Mouse (Mus musculus) neural tube, embryonic 15.5 days (tissue): ENCODE results near the gene Blmh. TPM values are rescaled to one million over a fixed set of nuclear protein-coding genes. Genes with fewer than 3 reads are reported as not detected.
A peak's percentile ranks its signal among the peaks of the same experiment; 100 is the strongest.

ENCODE experiments used
- ATAC-seq: fragments of 200-750 bp; cut with Nextera tagmentation; 2 replicates; pipeline ENCODE4 v1.8.0; 2017; ENCODE audit warnings: mild to moderate bottlenecking, moderate TSS enrichment, moderate library complexity; ENCODE audit not compliant: low FRiP score
- H3K27ac ChIP-seq: fragments of 300-500 bp; sonication (generic); replicated peaks from 2 replicates; pipeline ENCODE4 v1.5.1; 2015; ENCODE audit warnings: mild to moderate bottlenecking, inconsistent platforms
- H3K27me3 ChIP-seq: fragments of 300-500 bp; sonication (generic); replicated peaks from 2 replicates; pipeline ENCODE4 v1.6.1; 2015; ENCODE audit warnings: inconsistent platforms
- H3K36me3 ChIP-seq: fragments of 300-500 bp; sonication (generic); 2 replicates; pipeline ENCODE4 v1.6.1; 2015; ENCODE audit warnings: inconsistent platforms
- H3K4me1 ChIP-seq: fragments of 300-500 bp; sonication (generic); 2 replicates; pipeline ENCODE4 v1.6.1; 2015; ENCODE audit warnings: inconsistent platforms
- H3K4me2 ChIP-seq: fragments of 300-500 bp; sonication (generic); 2 replicates; pipeline ENCODE4 v1.6.1; 2015; ENCODE audit warnings: inconsistent platforms, mild to moderate bottlenecking, moderate library complexity
- H3K4me3 ChIP-seq: fragments of 300-500 bp; sonication (generic); replicated peaks from 2 replicates; pipeline ENCODE4 v1.5.1; 2015; ENCODE audit warnings: mild to moderate bottlenecking, inconsistent platforms
- H3K9ac ChIP-seq: fragments of 300-500 bp; sonication (generic); replicated peaks from 2 replicates; pipeline ENCODE4 v1.6.1; 2015; ENCODE audit warnings: mild to moderate bottlenecking, inconsistent platforms
- H3K9me3 ChIP-seq: fragments of 300-500 bp; sonication (generic); replicated peaks from 2 replicates; pipeline ENCODE4 v1.6.1; 2016; ENCODE audit warnings: inconsistent platforms
- WGBS: fragments of 180-500 bp; shearing (Covaris S2); methylation state at CpG from one replicate; pipeline ENCODE4 v1.1.7; 2015; ENCODE audit warnings: mixed read lengths; 5-methylcytosine and 5-hydroxymethylcytosine counted together
- polyA plus RNA-seq: library from polyadenylated mRNA; unstranded; fragments of >200 nt; fragmentation: Nextera tagmentation; extraction: Ambion mirVana; gene quantifications from 2 replicates; pipeline ENCODE4 v1.2.1, GENCODE M21; 2015

Gene Blmh
- polyA plus RNA-seq = 133 and 138 TPM in 2 replicates

- Histone ChIP-seq H3K9me3 (no peaks in the 10 kb centered on the region), H3K27me3 (no peaks in the 10 kb centered on the region), H3K36me3 (no peaks in the 10 kb centered on the region), H3K4me1 (no peaks in the 10 kb centered on the region), H3K27ac (no peak within 1 kb of the TSS), H3K4me3 (no peak within 1 kb of the TSS), H3K4me2 (no peak within 1 kb of the TSS), H3K9ac (no peak within 1 kb of the TSS)
- no peak for ATAC-seq
- WGBS = 84% methylated on average over 6 of the region's 6 CpGs
Measured at GRCm38 (mm10) chr11:76924759-76925236, at the start of gene Blmh. Gene Blmh (plus strand): TSS chr11:76924809.

GRCm38 (mm10) chr11:76879816-76880215 lies 44.8 kb upstream of the Blmh start:
- H3K4me2 ChIP-seq = no peak overlapping the region
- H3K27ac ChIP-seq = no peak overlapping the region
- no peak for ATAC-seq
- H3K4me3 ChIP-seq = no peak overlapping the region
- no peaks in the 10 kb centered on the region for H3K36me3 ChIP-seq
- H3K4me1 ChIP-seq = no peaks in the 10 kb centered on the region
- no peaks in the 10 kb centered on the region for H3K27me3 ChIP-seq
- 88% methylated on average over 5 of the region's 5 CpGs for WGBS
- H3K9ac ChIP-seq = no peak overlapping the region
- H3K9me3 ChIP-seq = no peaks in the 10 kb centered on the region

GRCm38 (mm10) chr11:76884451-76884850 lies 40.2 kb upstream of the Blmh start:
- H3K4me2 ChIP-seq = no peak overlapping the region
- H3K9ac ChIP-seq = no peak overlapping the region
- no peaks in the 10 kb centered on the region for H3K36me3 ChIP-seq
- no peaks in the 10 kb centered on the region for H3K9me3 ChIP-seq
- no peak overlapping the region for H3K4me3 ChIP-seq
- H3K27me3 ChIP-seq = no peaks in the 10 kb centered on the region
- ATAC-seq = no peak
- no peaks in the 10 kb centered on the region for H3K4me1 ChIP-seq
- 56% methylated on average over 5 of the region's 5 CpGs for WGBS
- H3K27ac ChIP-seq = no peak overlapping the region

GRCm38 (mm10) chr11:76889339-76890164 lies 35.1 kb upstream of the Blmh start:
- Histone ChIP-seq H3K27ac (0 out of 2 replicates have a peak overlapping the region, but pooled peaks have one; percentile 41), H3K9ac (no peak overlapping the region), H3K9me3 (no peaks in the 10 kb centered on the region), H3K4me3 (no peak overlapping the region), H3K4me2 (no peak overlapping the region), H3K4me1 (0 out of 2 replicates have a peak, but pooled peaks cover 5% of the 10 kb centered on the region), H3K36me3 (no peaks in the 10 kb centered on the region), H3K27me3 (no peaks in the 10 kb centered on the region)
- WGBS = 53% methylated on average over 10 of the region's 10 CpGs
- ATAC-seq = no peak

GRCm38 (mm10) chr11:76891171-76891570 lies 33.4 kb upstream of the Blmh start:
- Histone ChIP-seq H3K27me3 (no peaks in the 10 kb centered on the region), H3K36me3 (no peaks in the 10 kb centered on the region), H3K27ac (no peak overlapping the region), H3K4me1 (0 out of 2 replicates have a peak, but pooled peaks cover 5% of the 10 kb centered on the region), H3K4me3 (no peak overlapping the region), H3K9ac (no peak overlapping the region), H3K4me2 (no peak overlapping the region), H3K9me3 (no peaks in the 10 kb centered on the region)
- WGBS = 96% methylated on average over 7 of the region's 7 CpGs
- no peak for ATAC-seq

GRCm38 (mm10) chr11:76891738-76892349 lies 32.8 kb upstream of the Blmh start:
- no peaks in the 10 kb centered on the region for H3K9me3 ChIP-seq
- WGBS = 83% methylated on average over 4 of the region's 4 CpGs
- H3K9ac ChIP-seq = no peak overlapping the region
- no peak overlapping the region for H3K4me2 ChIP-seq
- no peak overlapping the region for H3K4me3 ChIP-seq
- H3K4me1 ChIP-seq = 0 out of 2 replicates have a peak, but pooled peaks cover 5% of the 10 kb centered on the region
- H3K27ac ChIP-seq = no peak overlapping the region
- ATAC-seq = no peak
- H3K36me3 ChIP-seq = no peaks in the 10 kb centered on the region
- no peaks in the 10 kb centered on the region for H3K27me3 ChIP-seq

- Histone ChIP-seq H3K27me3 (no peaks in the 10 kb centered on the region), H3K4me2 (no peak overlapping the region), H3K9ac (no peak overlapping the region), H3K27ac (no peak overlapping the region), H3K4me1 (0 out of 2 replicates have a peak, but pooled peaks cover 5% of the 10 kb centered on the region), H3K36me3 (no peaks in the 10 kb centered on the region), H3K9me3 (no peaks in the 10 kb centered on the region), H3K4me3 (no peak overlapping the region)
- 91% methylated on average over 3 of the region's 3 CpGs for WGBS
- no peak for ATAC-seq
Measured at GRCm38 (mm10) chr11:76892972-76893371, 31.6 kb upstream of the Blmh start.

- ATAC-seq = no peak
- Histone ChIP-seq H3K4me1 (0 out of 2 replicates have a peak, but pooled peaks cover 5% of the 10 kb centered on the region), H3K27ac (no peak overlapping the region), H3K36me3 (no peaks in the 10 kb centered on the region), H3K27me3 (no peaks in the 10 kb centered on the region), H3K9ac (no peak overlapping the region), H3K4me2 (no peak overlapping the region), H3K9me3 (no peaks in the 10 kb centered on the region), H3K4me3 (no peak overlapping the region)
- 6% methylated on average over 4 of the region's 4 CpGs for WGBS
Measured at GRCm38 (mm10) chr11:76893570-76893969, 31.0 kb upstream of the Blmh start.

- ATAC-seq = no peak
- 31% methylated on average over 5 of the region's 5 CpGs for WGBS
- Histone ChIP-seq H3K4me1 (0 out of 2 replicates have a peak, but pooled peaks cover 5% of the 10 kb centered on the region), H3K27me3 (no peaks in the 10 kb centered on the region), H3K4me3 (no peak overlapping the region), H3K9me3 (no peaks in the 10 kb centered on the region), H3K27ac (no peak overlapping the region; the same call in 1 of the 2 replicates), H3K4me2 (no peak overlapping the region), H3K9ac (no peak overlapping the region), H3K36me3 (no peaks in the 10 kb centered on the region)
Measured at GRCm38 (mm10) chr11:76894240-76894639, 30.4 kb upstream of the Blmh start.

GRCm38 (mm10) chr11:76896360-76896759 lies 28.2 kb upstream of the Blmh start:
- Histone ChIP-seq H3K4me3 (no peak overlapping the region), H3K9me3 (no peaks in the 10 kb centered on the region), H3K27ac (no peak overlapping the region), H3K27me3 (no peaks in the 10 kb centered on the region), H3K9ac (no peak overlapping the region), H3K36me3 (no peaks in the 10 kb centered on the region), H3K4me1 (0 out of 2 replicates have a peak, but pooled peaks cover 2% of the 10 kb centered on the region), H3K4me2 (no peak overlapping the region)
- ATAC-seq = no peak
- WGBS = 45% methylated on average over 6 of the region's 6 CpGs

- no peak for ATAC-seq
- Histone ChIP-seq H3K4me2 (no peak overlapping the region), H3K9me3 (no peaks in the 10 kb centered on the region), H3K4me3 (no peak overlapping the region), H3K36me3 (no peaks in the 10 kb centered on the region), H3K9ac (no peak overlapping the region), H3K27me3 (no peaks in the 10 kb centered on the region), H3K27ac (no peak overlapping the region), H3K4me1 (0 out of 2 replicates have a peak, but pooled peaks cover 2% of the 10 kb centered on the region)
- WGBS = 80% methylated on average over 1 of the region's 1 CpGs
Measured at GRCm38 (mm10) chr11:76897126-76897525, 27.5 kb upstream of the Blmh start.

GRCm38 (mm10) chr11:76897871-76898270 lies 26.7 kb upstream of the Blmh start:
- Histone ChIP-seq H3K4me2 (no peak overlapping the region), H3K4me1 (0 out of 2 replicates have a peak, but pooled peaks cover 2% of the 10 kb centered on the region), H3K4me3 (no peak overlapping the region), H3K27ac (no peak overlapping the region), H3K27me3 (no peaks in the 10 kb centered on the region), H3K9ac (no peak overlapping the region), H3K36me3 (no peaks in the 10 kb centered on the region), H3K9me3 (no peaks in the 10 kb centered on the region)
- 57% methylated on average over 3 of the region's 3 CpGs for WGBS
- ATAC-seq = no peak
